Comparison of ENCODE assay signal across 8 mouse cellular contexts in genomic region chr8:125995101-125995986, GRCm38 (mm10). TPM values are rescaled to one million over a fixed set of nuclear protein-coding genes. Genes with fewer than 3 reads are reported as not detected.
A peak's percentile ranks its signal among the peaks of the same experiment; 100 is the strongest.
DNase-seq lines count a peak whose midpoint lies in the region; ATAC-seq and TF ChIP-seq lines count a peak whose summit lies in the region.

Gene Kcnk1 (plus strand): TSS chr8:125995170.

- peak within 1 kb of the TSS; percentile 32; the same call in 1 of the 2 replicates for H3K4me3 ChIP-seq in liver, adult 2 months (ENCODE audit: insufficient read depth, low read depth, low read length)
- peak within 1 kb of the TSS; percentile 49 for H3K4me3 ChIP-seq in neural tube, embryonic 12.5 days

- H3K9me3 ChIP-seq in neural tube, embryonic 12.5 days, result no peaks in the 10 kb centered on the region

- TF ChIP-seq CTCF in liver, adult 2 months (IDR thresholded peaks at IDR 0.05; ENCODE audit: low read depth, low read length), result no peak

- no peaks in the 10 kb centered on the region for H3K4me1 ChIP-seq in liver, adult 2 months (ENCODE audit: control insufficient read depth, insufficient read depth, low read length)
- H3K4me1 ChIP-seq in neural tube, embryonic 12.5 days, result peaks cover 16% of the 10 kb centered on the region

- TF ChIP-seq POLR2A in liver, adult 2 months (IDR thresholded peaks at IDR 0.05; ENCODE audit: extremely low read depth, insufficient read depth, low read length), result no peak

- no peak within 1 kb of the TSS for H3K27ac ChIP-seq in liver, adult 2 months (replicated peaks; ENCODE audit: insufficient read depth, low read depth, low read length)
- H3K27ac ChIP-seq in neural tube, embryonic 12.5 days, result no peak within 1 kb of the TSS

- H3K4me2 ChIP-seq in neural tube, embryonic 12.5 days (replicated peaks), result peak within 1 kb of the TSS; percentile 93

- no peaks in the 10 kb centered on the region for H3K79me2 ChIP-seq in liver, adult 2 months (ENCODE audit: control insufficient read depth, insufficient read depth, low read length)

- peaks cover 8% of the 10 kb centered on the region for H3K27me3 ChIP-seq in liver, adult 2 months (ENCODE audit: control insufficient read depth, insufficient read depth, low read length)
- H3K27me3 ChIP-seq in neural tube, embryonic 12.5 days (replicated peaks), result peaks cover 42% of the 10 kb centered on the region

- peak; percentile 41; the same call in 1 of the 2 replicates for ATAC-seq in neural tube, embryonic 12.5 days (ENCODE audit: low FRiP score, low read depth)

- no peaks in the 10 kb centered on the region for H3K36me3 ChIP-seq in liver, adult 2 months (ENCODE audit: control insufficient read depth, insufficient read depth, low read length)
- H3K36me3 ChIP-seq in neural tube, embryonic 12.5 days, result no peaks in the 10 kb centered on the region

- DNase-seq in adrenal gland, adult (ENCODE audit: inconsistent age in 2 of 2, low spot score in 1 of 2), result peak; percentile 70 to 72
- no peak for DNase-seq in adrenal gland, adult 8-10 months
- DNase-seq in cerebellum, postnatal 36 days, result peak; percentile 87 to 89
- DNase-seq in gastrocnemius, postnatal 25 days, result peak; percentile 11
- peak; percentile 81 for DNase-seq in kidney, postnatal 10 days
- no peak for DNase-seq in liver, adult 2 months (ENCODE audit: extremely low read depth, low read depth, low spot score)
- DNase-seq in urinary bladder, postnatal 4 days (ENCODE audit: low spot score in 2 of 2), result peak; percentile 69 to 73

- peak within 1 kb of the TSS; percentile 4; the same call in 1 of the 2 replicates for H3K9ac ChIP-seq in liver, adult 2 months (ENCODE audit: low read depth, low read length)
- peak within 1 kb of the TSS; percentile 56 for H3K9ac ChIP-seq in neural tube, embryonic 12.5 days

- WGBS in liver, adult 2 months, result 3% methylated on average over 73 of the region's 73 CpGs
- 1% methylated on average over 73 of the region's 73 CpGs for WGBS in neural tube, embryonic 12.5 days

RNA-seq across cellular contexts. Expression of gene Kcnk1, which starts in this region (rescaled TPM):
- 10 to 100 TPM in 2 of 4 experiments, 1 to 10 TPM in 2; 2.8 to 46.3 (median 18.4) TPM for total RNA-seq in adrenal gland, adult 8-10 months (2022)
- total RNA-seq in gastrocnemius, postnatal 25 days (2021), result 1 to 10 TPM in 1 of 2 experiments, under 1 TPM in 1; 0.13 to 1.0 TPM
- total RNA-seq in liver, adult 2 months (2014; rRNA removed), result 0.20 and 0.28 TPM in 2 replicates
- 0.11 and 0.17 TPM in 2 replicates for polyA plus RNA-seq in liver, adult 2 months (2012; rRNA removed)
- 4.2 and 4.7 TPM in 2 replicates for polyA plus RNA-seq in neural tube, embryonic 12.5 days (2016; fragmentation: Nextera tagmentation; extraction: Ambion mirVana)

Comparison
In these comparisons a context has a peak if more than half of its experiments do, and no peak if none do; other contexts are left out.
1. DNase-seq: peak in adrenal gland, adult (2 of 2), cerebellum, postnatal 36 days (2 of 2), gastrocnemius, postnatal 25 days (single experiment), kidney, postnatal 10 days (single experiment) and urinary bladder, postnatal 4 days (2 of 2); none in adrenal gland, adult 8-10 months (single experiment) and liver, adult 2 months (single experiment).